Mouse (Mus musculus) thymus, adult 2 months (tissue): ENCODE data around the gene Ncdn.

Experiments
- CTCF ChIP-seq: fragments of 200-500 bp; IDR thresholded peaks from 2 replicates; pipeline ENCODE4 v1.5.1; 2012; ENCODE audit warnings: mild to moderate bottlenecking, control low read depth, low read length, moderate library complexity, borderline replicate concordance; ENCODE audit not compliant: control insufficient read depth, poor library complexity, insufficient read depth; ENCODE audit errors: extremely low read depth
- POLR2A ChIP-seq: fragments of 200-500 bp; IDR thresholded peaks from 2 replicates; pipeline ENCODE4 v1.6.1; 2012; ENCODE audit warnings: mild to moderate bottlenecking, low read length, control low read depth, moderate library complexity; ENCODE audit not compliant: control insufficient read depth, poor library complexity, insufficient read depth; ENCODE audit errors: extremely low read depth

DNA sequence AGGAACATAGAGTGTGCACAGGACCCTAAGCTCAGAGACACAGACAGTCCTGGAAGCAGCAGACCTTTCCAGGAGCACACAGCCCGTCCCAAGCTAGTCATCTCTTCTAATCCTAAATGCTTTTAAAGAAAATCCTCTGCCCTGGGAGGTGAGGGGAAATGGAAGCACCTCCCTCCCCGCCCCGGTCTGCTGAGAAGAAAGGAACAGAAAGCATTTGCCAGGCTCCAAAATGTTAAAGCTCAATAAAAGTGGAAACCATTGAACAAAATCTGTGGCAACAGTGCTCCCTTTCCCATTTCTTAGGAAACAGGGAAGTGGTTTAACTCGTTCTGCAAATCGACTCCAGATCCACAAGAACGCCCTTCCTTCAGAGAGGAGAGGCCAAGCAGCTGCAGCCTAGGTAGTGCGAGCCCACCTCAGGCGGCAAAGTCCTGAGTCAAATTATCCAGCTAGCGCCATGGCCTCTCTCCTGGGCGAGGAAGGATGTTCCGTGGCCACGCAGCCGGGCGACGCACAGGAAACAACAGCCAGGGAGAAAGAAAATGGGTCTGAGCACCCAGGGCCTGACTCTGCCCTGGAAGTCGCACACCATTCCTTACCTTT lies 19.1 kb downstream of the Ncdn start:
- no peak for TF ChIP-seq CTCF
- no peak for TF ChIP-seq POLR2A
